Mouse (Mus musculus): ENCODE measurements around the gene Rhot1. TPM values are rescaled to one million over a fixed set of nuclear protein-coding genes. Genes with fewer than 3 reads are reported as not detected.
"Not testable (repeated sequence)": the region's sequence is repeated elsewhere in the genome, so short reads cannot be mapped to it uniquely, and the experiment has no call there.

The Rhot1 gene
- polyA plus RNA-seq, 1 experiment from 2014 or later: 48.1 TPM

- 67% methylated on average over 5 of the region's 5 CpGs for WGBS
- no peaks in the 10 kb centered on the region for H3K9me3 ChIP-seq (replicated peaks; ENCODE audit: low read length)
- DNase-seq (ENCODE audit: low spot score): no peak
Measured at GRCm38 (mm10) chr11:80181021-80181749, 27.6 kb upstream of the Rhot1 start.

GRCm38 (mm10) chr11:80183054-80183704, 25.6 kb upstream of the Rhot1 start:
- Histone ChIP-seq H3K4me3 (replicated peaks; ENCODE audit: low read depth, low read length) (peak overlapping the region; percentile 61), H3K4me2 (ENCODE audit: low read length) (peak overlapping the region; percentile 85), H3K27ac (peak overlapping the region; percentile 88; the same call in 1 of the 2 replicates), H3K9ac (ENCODE audit: low read depth, low read length) (peak overlapping the region; percentile 76; the same call in 1 of the 2 replicates)
- not testable (repeated sequence) for H3K9me3 ChIP-seq (replicated peaks; ENCODE audit: low read length); H3K27me3 ChIP-seq (ENCODE audit: insufficient read depth, low read length); H3K4me1 ChIP-seq (replicated peaks; ENCODE audit: insufficient read depth, low read length); H3K36me3 ChIP-seq (ENCODE audit: insufficient read depth, low read length); DNase-seq (ENCODE audit: low spot score)
- WGBS: 44% methylated on average over 12 of the region's 12 CpGs
- peak; percentile 55 for TF ChIP-seq CTCF (IDR thresholded peaks at IDR 0.05; ENCODE audit: low read depth)
- ATAC-seq (replicated peaks; ENCODE audit: low FRiP score, low read depth): peak; percentile 67

More at GRCm38 (mm10) chr11:80181021-80181749, 27.6 kb upstream of the Rhot1 start:
- Histone ChIP-seq H3K9ac (ENCODE audit: low read depth, low read length) (no peak overlapping the region), H3K4me2 (ENCODE audit: low read length) (no peak overlapping the region), H3K27me3 (ENCODE audit: insufficient read depth, low read length) (no peaks in the 10 kb centered on the region), H3K4me3 (replicated peaks; ENCODE audit: low read depth, low read length) (no peak overlapping the region), H3K27ac (no peak overlapping the region), H3K4me1 (replicated peaks; ENCODE audit: insufficient read depth, low read length) (no peaks in the 10 kb centered on the region), H3K36me3 (ENCODE audit: insufficient read depth, low read length) (no peaks in the 10 kb centered on the region)
- peak; percentile 26; the same call in 1 of the 2 replicates for TF ChIP-seq CTCF (IDR thresholded peaks at IDR 0.05; ENCODE audit: low read depth)
- no peak for ATAC-seq (replicated peaks; ENCODE audit: low FRiP score, low read depth)

GRCm38 (mm10) chr11:80183705-80184255, 25.0 kb upstream of the Rhot1 start, which contains the start of gene Rnf135:
TSS of gene Rnf135 (plus strand) at chr11:80183851.
- no peak for TF ChIP-seq CTCF (IDR thresholded peaks at IDR 0.05; ENCODE audit: low read depth)
- Histone ChIP-seq H3K4me2 (ENCODE audit: low read length) (peak within 1 kb of the TSS; percentile 85), H3K4me1 (replicated peaks; ENCODE audit: insufficient read depth, low read length) (no peaks in the 10 kb centered on the region), H3K36me3 (ENCODE audit: insufficient read depth, low read length) (no peaks in the 10 kb centered on the region), H3K9me3 (replicated peaks; ENCODE audit: low read length) (no peaks in the 10 kb centered on the region), H3K9ac (ENCODE audit: low read depth, low read length) (peak within 1 kb of the TSS; percentile 76), H3K27ac (peak within 1 kb of the TSS; percentile 88), H3K27me3 (ENCODE audit: insufficient read depth, low read length) (no peaks in the 10 kb centered on the region), H3K4me3 (replicated peaks; ENCODE audit: low read depth, low read length) (peak within 1 kb of the TSS; percentile 61)
- peak; percentile 97 for DNase-seq (ENCODE audit: low spot score)
- ATAC-seq (replicated peaks; ENCODE audit: low FRiP score, low read depth): peak; percentile 96
- WGBS: under 1% methylated on average over 33 of the region's 33 CpGs

- H3K27me3 ChIP-seq (ENCODE audit: insufficient read depth, low read length): no peaks in the 10 kb centered on the region
- H3K9ac ChIP-seq (ENCODE audit: low read depth, low read length): peak overlapping the region; percentile 76
- 86% methylated on average over 6 of the region's 6 CpGs for WGBS
- ATAC-seq (replicated peaks; ENCODE audit: low FRiP score, low read depth) (no peak), DNase-seq (ENCODE audit: low spot score) (no peak)
- H3K9me3 ChIP-seq (replicated peaks; ENCODE audit: low read length): no peaks in the 10 kb centered on the region
- no peak for TF ChIP-seq CTCF (IDR thresholded peaks at IDR 0.05; ENCODE audit: low read depth)
- H3K4me2 ChIP-seq (ENCODE audit: low read length): peak overlapping the region; percentile 85
- H3K4me3 ChIP-seq (replicated peaks; ENCODE audit: low read depth, low read length): peak overlapping the region; percentile 61
- no peaks in the 10 kb centered on the region for H3K4me1 ChIP-seq (replicated peaks; ENCODE audit: insufficient read depth, low read length)
- H3K36me3 ChIP-seq (ENCODE audit: insufficient read depth, low read length): no peaks in the 10 kb centered on the region
- H3K27ac ChIP-seq: peak overlapping the region; percentile 88; the same call in 1 of the 2 replicates
Measured at GRCm38 (mm10) chr11:80184531-80185071, 24.2 kb upstream of the Rhot1 start.

- H3K27me3 ChIP-seq (ENCODE audit: insufficient read depth, low read length); H3K27ac ChIP-seq; H3K36me3 ChIP-seq (ENCODE audit: insufficient read depth, low read length); ATAC-seq (replicated peaks; ENCODE audit: low FRiP score, low read depth); H3K4me3 ChIP-seq (replicated peaks; ENCODE audit: low read depth, low read length); H3K4me2 ChIP-seq (ENCODE audit: low read length); H3K9me3 ChIP-seq (replicated peaks; ENCODE audit: low read length); DNase-seq (ENCODE audit: low spot score); H3K9ac ChIP-seq (ENCODE audit: low read depth, low read length); H3K4me1 ChIP-seq (replicated peaks; ENCODE audit: insufficient read depth, low read length): not testable (repeated sequence)
- 66% methylated on average over 5 of the region's 5 CpGs for WGBS
Measured at GRCm38 (mm10) chr11:80185441-80185976, 23.3 kb upstream of the Rhot1 start.

- Histone ChIP-seq H3K27me3 (ENCODE audit: insufficient read depth, low read length) (no peaks in the 10 kb centered on the region), H3K27ac (no peak overlapping the region), H3K4me3 (replicated peaks; ENCODE audit: low read depth, low read length) (no peak overlapping the region), H3K36me3 (ENCODE audit: insufficient read depth, low read length) (peaks cover 10% of the 10 kb centered on the region; the same call in 1 of the 2 replicates), H3K4me2 (ENCODE audit: low read length) (no peak overlapping the region), H3K4me1 (replicated peaks; ENCODE audit: insufficient read depth, low read length) (no peaks in the 10 kb centered on the region), H3K9me3 (replicated peaks; ENCODE audit: low read length) (no peaks in the 10 kb centered on the region), H3K9ac (ENCODE audit: low read depth, low read length) (no peak overlapping the region)
- WGBS: 42% methylated on average over 4 of the region's 4 CpGs
- ATAC-seq (replicated peaks; ENCODE audit: low FRiP score, low read depth) (no peak), DNase-seq (ENCODE audit: low spot score) (no peak)
- no peak for TF ChIP-seq CTCF (IDR thresholded peaks at IDR 0.05; ENCODE audit: low read depth)
Measured at GRCm38 (mm10) chr11:80190280-80190679, 18.5 kb upstream of the Rhot1 start.

Measured in kidney, postnatal 0 days (tissue).